7 mouse cellular contexts compared by ENCODE assay signal in genomic region chrX:160994543-160995121, GRCm38 (mm10). TPM values are rescaled to one million over a fixed set of nuclear protein-coding genes. Genes with fewer than 3 reads are reported as not detected.
DNase-seq lines count a peak whose midpoint lies in the region; ATAC-seq and TF ChIP-seq lines count a peak whose summit lies in the region.

Gene Cdkl5, minus strand, starts transcription at chrX:160994704.

- H3K4me2 ChIP-seq in embryonic facial prominence, embryonic 12.5 days (replicated peaks): peak within 1 kb of the TSS; percentile 54
- peak within 1 kb of the TSS; percentile 56 for H3K4me2 ChIP-seq in limb, embryonic 12.5 days
- peak within 1 kb of the TSS; percentile 51 for H3K4me2 ChIP-seq in midbrain, embryonic 15.5 days

- 16% methylated on average over 53 of the region's 53 CpGs for WGBS in embryonic facial prominence, embryonic 12.5 days
- WGBS in kidney, adult 2 months: under 1% methylated on average over 53 of the region's 53 CpGs
- WGBS in limb, embryonic 12.5 days: 20% methylated on average over 53 of the region's 53 CpGs
- WGBS in midbrain, embryonic 15.5 days: 27% methylated on average over 51 of the region's 53 CpGs
- 34% methylated on average over 53 of the region's 53 CpGs for WGBS in spleen, adult 2 months

- H3K4me1 ChIP-seq in embryonic facial prominence, embryonic 12.5 days: no peaks in the 10 kb centered on the region
- no peaks in the 10 kb centered on the region for H3K4me1 ChIP-seq in kidney, adult 2 months (ENCODE audit: control insufficient read depth, insufficient read depth, low read length)
- H3K4me1 ChIP-seq in limb, embryonic 12.5 days (replicated peaks): no peaks in the 10 kb centered on the region
- 0 out of 2 replicates have a peak, but pooled peaks cover 3% of the 10 kb centered on the region for H3K4me1 ChIP-seq in midbrain, embryonic 15.5 days
- no peaks in the 10 kb centered on the region for H3K4me1 ChIP-seq in spleen, adult 2 months (ENCODE audit: control insufficient read depth, insufficient read depth, insufficient read length)

- H3K27me3 ChIP-seq in embryonic facial prominence, embryonic 12.5 days: peaks cover 12% of the 10 kb centered on the region
- H3K27me3 ChIP-seq in kidney, adult 2 months (replicated peaks; ENCODE audit: control insufficient read depth, insufficient read depth, low read length): no peaks in the 10 kb centered on the region
- H3K27me3 ChIP-seq in limb, embryonic 12.5 days: peaks cover 29% of the 10 kb centered on the region
- no peaks in the 10 kb centered on the region for H3K27me3 ChIP-seq in midbrain, embryonic 15.5 days (replicated peaks)
- H3K27me3 ChIP-seq in spleen, adult 2 months (ENCODE audit: control insufficient read depth, insufficient read depth, low read length): no peaks in the 10 kb centered on the region

- peak within 1 kb of the TSS; percentile 50 for H3K9ac ChIP-seq in embryonic facial prominence, embryonic 12.5 days
- H3K9ac ChIP-seq in limb, embryonic 12.5 days (replicated peaks): peak within 1 kb of the TSS; percentile 62
- peak within 1 kb of the TSS; percentile 52 for H3K9ac ChIP-seq in midbrain, embryonic 15.5 days

- no peak for TF ChIP-seq CTCF in kidney, adult 2 months (conservative IDR thresholded peaks at IDR 0.05; ENCODE audit: insufficient read depth, insufficient read length, low read depth, low read length)
- no peak for TF ChIP-seq CTCF in spleen, adult 2 months (IDR thresholded peaks at IDR 0.05; ENCODE audit: extremely low read depth, insufficient read depth, insufficient read length, insufficient replicate concordance)

- H3K4me3 ChIP-seq in embryonic facial prominence, embryonic 12.5 days: peak within 1 kb of the TSS; percentile 55
- peak within 1 kb of the TSS; percentile 78 for H3K4me3 ChIP-seq in kidney, adult 2 months (ENCODE audit: insufficient read depth, low read depth, low read length)
- H3K4me3 ChIP-seq in limb, embryonic 12.5 days (replicated peaks): peak within 1 kb of the TSS; percentile 55
- H3K4me3 ChIP-seq in midbrain, embryonic 15.5 days: peak within 1 kb of the TSS; percentile 62
- H3K4me3 ChIP-seq in spleen, adult 2 months (ENCODE audit: extremely low read depth, insufficient read depth, insufficient read length): peak within 1 kb of the TSS; percentile 80

- H3K9me3 ChIP-seq in embryonic facial prominence, embryonic 12.5 days: no peaks in the 10 kb centered on the region
- no peaks in the 10 kb centered on the region for H3K9me3 ChIP-seq in limb, embryonic 12.5 days
- no peaks in the 10 kb centered on the region for H3K9me3 ChIP-seq in midbrain, embryonic 15.5 days

- H3K27ac ChIP-seq in embryonic facial prominence, embryonic 12.5 days: peak within 1 kb of the TSS; percentile 69
- H3K27ac ChIP-seq in kidney, adult 2 months (ENCODE audit: insufficient read depth, low read depth, low read length): 0 out of 2 replicates have a peak within 1 kb of the TSS, but pooled peaks have one; percentile 9
- H3K27ac ChIP-seq in limb, embryonic 12.5 days: peak within 1 kb of the TSS; percentile 67
- H3K27ac ChIP-seq in midbrain, embryonic 15.5 days: peak within 1 kb of the TSS; percentile 88
- H3K27ac ChIP-seq in spleen, adult 2 months (ENCODE audit: insufficient read depth, low read length): peak within 1 kb of the TSS; percentile 45

- H3K36me3 ChIP-seq in embryonic facial prominence, embryonic 12.5 days: no peaks in the 10 kb centered on the region
- H3K36me3 ChIP-seq in kidney, adult 2 months (ENCODE audit: control insufficient read depth, insufficient read depth, low read length): no peaks in the 10 kb centered on the region
- no peaks in the 10 kb centered on the region for H3K36me3 ChIP-seq in limb, embryonic 12.5 days
- H3K36me3 ChIP-seq in midbrain, embryonic 15.5 days (replicated peaks): no peaks in the 10 kb centered on the region
- no peaks in the 10 kb centered on the region for H3K36me3 ChIP-seq in spleen, adult 2 months (ENCODE audit: control insufficient read depth, insufficient read depth, low read length)

- DNase-seq in adrenal gland, postnatal 25 days: peak; percentile 90
- DNase-seq in heart, adult 18-20 months: peak; percentile 96
- peak; percentile 97 for DNase-seq in kidney, adult 2 months
- peak; percentile 89 for DNase-seq in spleen, adult 2 months (ENCODE audit: low read depth in 1 of 2, low spot score in 2 of 2)

- TF ChIP-seq POLR2A in kidney, adult 2 months (IDR thresholded peaks at IDR 0.05; ENCODE audit: low read depth, low read length): peak; percentile 31
- TF ChIP-seq POLR2A in spleen, adult 2 months (IDR thresholded peaks at IDR 0.05; ENCODE audit: low read depth, low read length): peak; percentile 16; the same call in 1 of the 2 replicates

- ATAC-seq in embryonic facial prominence, embryonic 12.5 days (ENCODE audit: insufficient number of reproducible peaks, insufficient read depth, low FRiP score, low TSS enrichment): peak; percentile 93
- ATAC-seq in limb, embryonic 12.5 days (ENCODE audit: insufficient number of reproducible peaks, insufficient read depth, low FRiP score, low TSS enrichment, low read depth): peak; percentile 94
- peak; percentile 97 for ATAC-seq in midbrain, embryonic 15.5 days (replicated peaks)

RNA-seq across cellular contexts. Expression of gene Cdkl5, which starts in this region (rescaled TPM):
- 18.3 and 19.2 TPM in 2 replicates for total RNA-seq in adrenal gland, postnatal 25 days (2021)
- 1.7 and 2.2 TPM in 2 replicates for polyA plus RNA-seq in embryonic facial prominence, embryonic 12.5 days (2016; fragmentation: Nextera tagmentation; extraction: Ambion mirVana)
- total RNA-seq in heart, adult 18-20 months (2021): 1 to 10 TPM; 5.1 TPM
- 1.5 and 1.6 TPM in 2 replicates for polyA plus RNA-seq in kidney, adult 2 months (2012; rRNA removed)
- 1.4 and 1.7 TPM in 2 replicates for polyA plus RNA-seq in limb, embryonic 12.5 days (2016; fragmentation: Nextera tagmentation; extraction: Ambion mirVana)
- 4.2 TPM in 2 replicates for polyA plus RNA-seq in midbrain, embryonic 15.5 days (2015; fragmentation: Nextera tagmentation; extraction: Ambion mirVana)
- 0.23 and 0.53 TPM in 2 replicates for polyA plus RNA-seq in spleen, adult 2 months (2012; rRNA removed)

Comparison
In these comparisons a context has a peak if more than half of its experiments do, and no peak if none do; other contexts are left out.
1. Peak in every context shown above with its lines: DNase-seq, ATAC-seq, H3K4me3 ChIP-seq and H3K27ac ChIP-seq.
2. Peak in DNase-seq, H3K4me3 ChIP-seq and H3K27ac ChIP-seq in spleen, adult 2 months; RNA of the gene not detected or under 1 TPM.
3. H3K27ac ChIP-seq: peak in every context shown above with its lines; median percentile 88 in midbrain, embryonic 15.5 days; 69 in embryonic facial prominence, embryonic 12.5 days; 67 in limb, embryonic 12.5 days; 45 in spleen, adult 2 months; 9 in kidney, adult 2 months.